ENCODE assay signal across 20 mouse cellular contexts in the genomic region with DNA sequence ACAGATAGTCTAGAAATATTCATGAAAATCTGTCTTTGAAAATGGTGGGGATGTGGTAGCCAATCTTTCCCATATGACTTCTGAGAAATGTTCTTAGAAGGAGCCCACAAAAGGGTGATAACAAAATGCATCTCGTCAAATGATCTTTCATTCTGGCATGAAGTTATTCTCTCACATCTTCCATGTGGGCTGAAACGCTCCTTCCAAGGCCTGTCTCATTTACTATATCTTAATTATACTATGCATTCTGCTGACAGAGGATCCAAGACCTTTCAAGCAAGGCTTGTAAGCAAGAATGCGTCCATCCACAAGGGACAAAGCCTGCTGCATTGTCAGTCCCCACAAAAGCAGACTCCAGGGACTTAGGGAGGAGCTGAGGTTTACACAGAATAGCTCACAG.
DNase-seq lines count a peak whose midpoint lies in the region; ATAC-seq lines count a peak whose summit lies in the region.
"Had no signal": no experiment of that assay in that cellular context is flagged by ENCODE, and none has a peak within 500 bp of the region (broad histone marks: within the 10 kb centered on the region; RNA-seq: fewer than 3 reads in every experiment).

No protein-coding gene starts in this region.

- peaks cover 20% of the 10 kb centered on the region for H3K4me1 ChIP-seq in forebrain, embryonic 10.5 days
- peaks cover 8% of the 10 kb centered on the region for H3K4me1 ChIP-seq in forebrain, embryonic 13.5 days
- peaks cover 12% of the 10 kb centered on the region for H3K4me1 ChIP-seq in midbrain, embryonic 11.5 days (ENCODE audit: control insufficient read depth, insufficient read depth, low read length)
- H3K4me1 ChIP-seq in midbrain, embryonic 15.5 days, result peaks cover 12% of the 10 kb centered on the region; the same call in 1 of the 2 replicates
- peaks cover 13% of the 10 kb centered on the region for H3K4me1 ChIP-seq in neural tube, embryonic 15.5 days
- H3K4me1 ChIP-seq: limb, embryonic 13.5 days; liver, embryonic 13.5 days had no signal

- H3K27me3 ChIP-seq in forebrain, embryonic 10.5 days (ENCODE audit: poor library complexity, severe bottlenecking), result no peaks in the 10 kb centered on the region
- no peaks in the 10 kb centered on the region for H3K27me3 ChIP-seq in forebrain, embryonic 13.5 days
- no peaks in the 10 kb centered on the region for H3K27me3 ChIP-seq in midbrain, embryonic 11.5 days (ENCODE audit: control insufficient read depth, insufficient read depth, low read length)
- no peaks in the 10 kb centered on the region for H3K27me3 ChIP-seq in midbrain, embryonic 15.5 days (replicated peaks)
- H3K27me3 ChIP-seq in neural tube, embryonic 15.5 days (replicated peaks), result no peaks in the 10 kb centered on the region
- H3K27me3 ChIP-seq: limb, embryonic 13.5 days; liver, embryonic 13.5 days had no signal

- no peak overlapping the region for H3K9ac ChIP-seq in forebrain, embryonic 13.5 days
- H3K9ac ChIP-seq in midbrain, embryonic 11.5 days (ENCODE audit: low read length), result no peak overlapping the region
- H3K9ac ChIP-seq in midbrain, embryonic 15.5 days, result no peak overlapping the region
- no peak overlapping the region for H3K9ac ChIP-seq in neural tube, embryonic 15.5 days (replicated peaks)
- H3K9ac ChIP-seq: limb, embryonic 13.5 days; liver, embryonic 13.5 days; lung, embryonic 14.5 days had no signal

- H3K9me3 ChIP-seq in forebrain, embryonic 10.5 days, result no peaks in the 10 kb centered on the region
- H3K9me3 ChIP-seq in forebrain, embryonic 13.5 days (replicated peaks), result no peaks in the 10 kb centered on the region
- H3K9me3 ChIP-seq in midbrain, embryonic 11.5 days (ENCODE audit: control insufficient read depth, low read length), result no peaks in the 10 kb centered on the region
- no peaks in the 10 kb centered on the region for H3K9me3 ChIP-seq in midbrain, embryonic 15.5 days
- H3K9me3 ChIP-seq in neural tube, embryonic 15.5 days (replicated peaks), result no peaks in the 10 kb centered on the region
- H3K9me3 ChIP-seq: limb, embryonic 13.5 days; liver, embryonic 13.5 days had no signal

- no peak for DNase-seq in forebrain, embryonic 10.5 days (ENCODE audit: extremely low spot score, low spot score)
- DNase-seq in midbrain, embryonic 11.5 days (ENCODE audit: low spot score, missing footprints), result peak; percentile 80
- peak; percentile 7 for DNase-seq in embryo, embryonic 9.5 days (ENCODE audit: extremely low spot score)
- no peak for DNase-seq in adrenal gland, adult 2 months
- DNase-seq: adrenal gland, postnatal 10 days; cerebellum, adult 11-12 months; cerebellum, postnatal 14 days; gastrocnemius, postnatal 25 days; kidney, adult 18-20 months; layer of hippocampus, postnatal 36 days; liver, embryonic 13.5 days; lung, embryonic 14.5 days; lung, postnatal 36 days; thymus, adult 2 months had no signal

- no peak overlapping the region for H3K4me3 ChIP-seq in forebrain, embryonic 10.5 days
- no peak overlapping the region for H3K4me3 ChIP-seq in forebrain, embryonic 13.5 days
- H3K4me3 ChIP-seq in midbrain, embryonic 11.5 days (ENCODE audit: low read depth, low read length), result no peak overlapping the region
- no peak overlapping the region for H3K4me3 ChIP-seq in midbrain, embryonic 15.5 days
- H3K4me3 ChIP-seq in neural tube, embryonic 15.5 days (replicated peaks), result no peak overlapping the region
- H3K4me3 ChIP-seq: limb, embryonic 13.5 days; liver, embryonic 13.5 days had no signal

- H3K36me3 ChIP-seq in forebrain, embryonic 10.5 days (replicated peaks), result peaks cover 5% of the 10 kb centered on the region
- 0 out of 2 replicates have a peak, but pooled peaks cover under 1% of the 10 kb centered on the region for H3K36me3 ChIP-seq in forebrain, embryonic 13.5 days (ENCODE audit: poor library complexity, severe bottlenecking)
- H3K36me3 ChIP-seq in midbrain, embryonic 11.5 days (ENCODE audit: control insufficient read depth, insufficient read depth, low read length), result no peaks in the 10 kb centered on the region
- no peaks in the 10 kb centered on the region for H3K36me3 ChIP-seq in midbrain, embryonic 15.5 days (replicated peaks)
- H3K36me3 ChIP-seq in neural tube, embryonic 15.5 days, result no peaks in the 10 kb centered on the region

- H3K4me2 ChIP-seq in forebrain, embryonic 13.5 days, result no peak overlapping the region
- H3K4me2 ChIP-seq in midbrain, embryonic 11.5 days, result no peak overlapping the region
- H3K4me2 ChIP-seq in midbrain, embryonic 15.5 days, result no peak overlapping the region
- no peak overlapping the region for H3K4me2 ChIP-seq in neural tube, embryonic 15.5 days
- H3K4me2 ChIP-seq: limb, embryonic 13.5 days; liver, embryonic 13.5 days; lung, embryonic 14.5 days had no signal

- H3K27ac ChIP-seq in forebrain, embryonic 10.5 days, result 0 out of 2 replicates have a peak overlapping the region, but pooled peaks have one; percentile 20
- H3K27ac ChIP-seq in forebrain, embryonic 13.5 days, result no peak overlapping the region
- no peak overlapping the region for H3K27ac ChIP-seq in midbrain, embryonic 11.5 days (ENCODE audit: low read depth, low read length)
- H3K27ac ChIP-seq in midbrain, embryonic 15.5 days, result no peak overlapping the region
- peak overlapping the region; percentile 34; the same call in 1 of the 2 replicates for H3K27ac ChIP-seq in neural tube, embryonic 15.5 days (replicated peaks)
- H3K27ac ChIP-seq: kidney, postnatal 0 days; limb, embryonic 13.5 days; liver, embryonic 13.5 days had no signal

- 43% methylated on average over 3 of the region's 3 CpGs for WGBS in forebrain, embryonic 10.5 days
- WGBS in forebrain, embryonic 13.5 days, result 16% methylated on average over 3 of the region's 3 CpGs
- 24% methylated on average over 3 of the region's 3 CpGs for WGBS in midbrain, embryonic 11.5 days
- WGBS in midbrain, embryonic 15.5 days, result 20% methylated on average over 3 of the region's 3 CpGs
- 36% methylated on average over 3 of the region's 3 CpGs for WGBS in neural tube, embryonic 15.5 days

- ATAC-seq in forebrain, embryonic 13.5 days, result no peak
- peak; percentile 42; the same call in 1 of the 2 replicates for ATAC-seq in midbrain, embryonic 11.5 days (ENCODE audit: low FRiP score)
- ATAC-seq in midbrain, embryonic 15.5 days (replicated peaks), result no peak
- ATAC-seq in neural tube, embryonic 15.5 days (ENCODE audit: low FRiP score), result no peak
- ATAC-seq in inflammation-experienced regulatory T-cells, adult 6 months, result no peak

Comparison
In these comparisons a context has a peak if more than half of its experiments do, and no peak if none do; other contexts are left out.
1. H3K27ac ChIP-seq: peak in forebrain, embryonic 10.5 days (single experiment) and neural tube, embryonic 15.5 days (single experiment); none in forebrain, embryonic 13.5 days (single experiment), midbrain, embryonic 11.5 days (single experiment) and midbrain, embryonic 15.5 days (single experiment).
2. DNase-seq: peak in midbrain, embryonic 11.5 days (single experiment) and embryo, embryonic 9.5 days (single experiment); none in forebrain, embryonic 10.5 days (single experiment) and adrenal gland, adult 2 months (single experiment).